Mouse (Mus musculus): ENCODE data around the gene Cstf1. TPM values are rescaled to one million over a fixed set of nuclear protein-coding genes. Genes with fewer than 3 reads are reported as not detected.

Gene Cstf1
- polyA plus RNA-seq, 1 experiment from 2014 or later = 24.5 TPM

DNA sequence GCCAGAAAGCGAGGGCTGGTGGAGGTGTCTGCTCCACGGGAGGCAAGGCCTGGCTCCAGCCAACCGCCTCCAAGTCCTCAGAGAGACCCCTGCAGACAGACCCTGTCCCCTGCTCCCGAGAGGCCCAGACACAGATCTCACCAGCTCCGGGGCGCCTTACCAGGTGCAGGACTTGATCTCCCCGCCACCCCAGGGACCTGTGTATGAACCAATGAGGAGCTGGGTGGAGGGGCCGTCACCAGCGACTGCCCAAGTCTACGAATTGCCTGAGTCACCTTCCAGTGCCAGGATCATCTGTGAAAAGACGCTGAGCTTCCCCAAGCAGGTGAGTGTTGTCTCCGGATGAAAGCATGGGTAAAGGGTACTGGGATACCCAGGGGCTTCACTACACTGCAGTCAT lies 45.7 kb downstream of the Cstf1 start:
- Histone ChIP-seq H3K27me3 (ENCODE audit: control insufficient read depth, insufficient read depth, low read length) (no peaks in the 10 kb centered on the region), H3K4me1 (ENCODE audit: control insufficient read depth, insufficient read depth, low read length) (0 out of 2 replicates have a peak, but pooled peaks cover 3% of the 10 kb centered on the region), H3K4me2 (ENCODE audit: low read depth, low read length) (no peak overlapping the region), H3K9ac (replicated peaks; ENCODE audit: low read depth, low read length) (no peak overlapping the region), H3K36me3 (ENCODE audit: control insufficient read depth, insufficient read depth, low read length) (no peaks in the 10 kb centered on the region), H3K9me3 (ENCODE audit: control insufficient read depth, low read length) (no peaks in the 10 kb centered on the region), H3K4me3 (ENCODE audit: low read depth, low read length) (no peak overlapping the region), H3K27ac (ENCODE audit: low read depth, low read length) (no peak overlapping the region)
- 65% methylated on average over 12 of the region's 12 CpGs for WGBS
- ATAC-seq (ENCODE audit: low read depth) = no peak

DNA sequence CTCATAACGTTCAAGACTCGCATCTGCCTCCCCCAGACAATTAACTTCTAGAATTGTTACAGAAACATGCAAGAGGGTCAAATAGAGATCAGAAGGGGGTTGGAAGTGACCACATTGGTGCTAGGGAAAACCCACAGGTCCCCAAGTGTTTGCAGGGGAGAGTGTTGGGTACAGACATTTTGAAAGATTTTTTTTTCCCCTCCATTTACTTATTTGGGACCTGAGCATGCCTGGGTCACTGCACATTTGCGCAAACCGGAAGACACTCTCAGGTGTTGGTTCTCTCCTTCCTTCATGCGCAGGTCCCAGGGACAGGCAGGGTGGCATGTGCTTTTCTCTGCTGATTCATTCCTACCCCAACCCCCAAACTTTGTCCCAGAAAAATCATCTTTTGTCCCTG lies 46.4 kb downstream of the Cstf1 start:
- Histone ChIP-seq H3K4me2 (ENCODE audit: low read depth, low read length) (no peak overlapping the region), H3K9ac (replicated peaks; ENCODE audit: low read depth, low read length) (no peak overlapping the region), H3K4me1 (ENCODE audit: control insufficient read depth, insufficient read depth, low read length) (0 out of 2 replicates have a peak, but pooled peaks cover 3% of the 10 kb centered on the region), H3K27me3 (ENCODE audit: control insufficient read depth, insufficient read depth, low read length) (no peaks in the 10 kb centered on the region), H3K36me3 (ENCODE audit: control insufficient read depth, insufficient read depth, low read length) (no peaks in the 10 kb centered on the region), H3K27ac (ENCODE audit: low read depth, low read length) (no peak overlapping the region), H3K9me3 (ENCODE audit: control insufficient read depth, low read length) (no peaks in the 10 kb centered on the region), H3K4me3 (ENCODE audit: low read depth, low read length) (no peak overlapping the region)
- ATAC-seq (ENCODE audit: low read depth) = no peak
- 87% methylated on average over 5 of the region's 5 CpGs for WGBS

DNA sequence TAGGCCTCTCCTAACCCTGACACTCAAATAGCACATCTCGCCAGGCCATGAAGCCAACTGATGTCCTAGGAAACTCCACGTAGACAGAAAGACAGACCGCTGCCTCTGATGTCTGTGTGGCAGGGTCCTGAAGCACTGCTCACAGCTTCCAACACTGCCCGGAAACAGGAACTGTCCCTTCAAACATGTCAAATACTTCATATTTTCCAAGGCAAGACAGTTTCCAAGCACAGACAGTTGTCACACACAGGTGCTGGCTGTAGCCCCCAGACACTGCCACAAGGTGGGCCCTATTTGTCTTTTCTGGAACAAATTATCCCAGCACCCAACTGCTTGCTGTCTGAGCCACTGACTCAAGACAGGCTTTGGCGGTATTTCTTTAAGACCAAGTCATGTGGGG lies 47.7 kb downstream of the Cstf1 start:
- Histone ChIP-seq H3K9ac (replicated peaks; ENCODE audit: low read depth, low read length) (no peak overlapping the region), H3K4me3 (ENCODE audit: low read depth, low read length) (no peak overlapping the region), H3K9me3 (ENCODE audit: control insufficient read depth, low read length) (no peaks in the 10 kb centered on the region), H3K4me2 (ENCODE audit: low read depth, low read length) (no peak overlapping the region), H3K4me1 (ENCODE audit: control insufficient read depth, insufficient read depth, low read length) (no peaks in the 10 kb centered on the region), H3K27ac (ENCODE audit: low read depth, low read length) (no peak overlapping the region), H3K36me3 (ENCODE audit: control insufficient read depth, insufficient read depth, low read length) (no peaks in the 10 kb centered on the region), H3K27me3 (ENCODE audit: control insufficient read depth, insufficient read depth, low read length) (no peaks in the 10 kb centered on the region)
- no peak for ATAC-seq (ENCODE audit: low read depth)
- WGBS = 90% methylated on average over 5 of the region's 5 CpGs

DNA sequence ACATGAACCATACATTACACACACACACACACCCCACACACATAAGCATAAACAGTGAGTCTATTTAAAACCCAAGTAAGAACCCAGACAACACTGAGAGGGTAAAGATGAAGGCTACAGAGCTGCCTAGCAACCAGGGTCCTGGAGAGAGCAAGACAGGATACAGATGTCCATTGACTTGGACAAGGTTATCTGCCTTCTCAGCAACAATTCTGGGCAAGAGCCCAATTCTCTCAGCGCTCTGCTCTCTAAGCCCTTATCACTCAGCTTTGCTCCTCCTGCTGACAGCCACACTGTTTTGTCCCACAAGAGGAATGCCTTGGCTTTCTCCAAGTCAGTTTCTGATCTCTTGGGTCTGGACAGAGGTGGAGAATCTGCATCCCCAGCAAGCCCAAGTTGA lies 60.1 kb downstream of the Cstf1 start:
- Histone ChIP-seq H3K9ac (replicated peaks; ENCODE audit: low read depth, low read length) (no peak overlapping the region), H3K9me3 (ENCODE audit: control insufficient read depth, low read length) (no peaks in the 10 kb centered on the region), H3K27ac (ENCODE audit: low read depth, low read length) (no peak overlapping the region), H3K27me3 (ENCODE audit: control insufficient read depth, insufficient read depth, low read length) (no peaks in the 10 kb centered on the region), H3K4me3 (ENCODE audit: low read depth, low read length) (no peak overlapping the region), H3K36me3 (ENCODE audit: control insufficient read depth, insufficient read depth, low read length) (no peaks in the 10 kb centered on the region), H3K4me1 (ENCODE audit: control insufficient read depth, insufficient read depth, low read length) (no peaks in the 10 kb centered on the region), H3K4me2 (ENCODE audit: low read depth, low read length) (no peak overlapping the region)
- no peak for ATAC-seq (ENCODE audit: low read depth)
- 92% methylated on average over 1 of the region's 1 CpGs for WGBS

Other genes starting within 250 kb of the Cstf1 start
- 0.12 TPM in 1 of 2 replicates, not detected in the other for gene Mc3r, start 122.2 kb upstream of the Cstf1 start, polyA plus RNA-seq (2014; fragmentation: Nextera tagmentation; extraction: Ambion mirVana)
- 15.2 and 23.5 TPM in 2 replicates for gene Fam210b, start 25.1 kb upstream of the Cstf1 start, polyA plus RNA-seq (2014; fragmentation: Nextera tagmentation; extraction: Ambion mirVana)
- 8.4 and 11.9 TPM in 2 replicates for gene Aurka, start 146 bp upstream of the Cstf1 start, polyA plus RNA-seq (2014; fragmentation: Nextera tagmentation; extraction: Ambion mirVana)
- gene Cass4, start 23.1 kb downstream of the Cstf1 start, polyA plus RNA-seq (2014; fragmentation: Nextera tagmentation; extraction: Ambion mirVana) = 0.16 and 0.36 TPM in 2 replicates
- gene Rtf2, start 69.9 kb downstream of the Cstf1 start, polyA plus RNA-seq (2014; fragmentation: Nextera tagmentation; extraction: Ambion mirVana) = 94.9 and 102 TPM in 2 replicates
- 0.80 and 1.2 TPM in 2 replicates for gene Gcnt7, start 87.9 kb downstream of the Cstf1 start, polyA plus RNA-seq (2014; fragmentation: Nextera tagmentation; extraction: Ambion mirVana)
- 0.82 TPM in 1 of 2 replicates, not detected in the other for gene Fam209, start 101.8 kb downstream of the Cstf1 start, polyA plus RNA-seq (2014; fragmentation: Nextera tagmentation; extraction: Ambion mirVana)
- gene Tfap2c, start 178.9 kb downstream of the Cstf1 start, polyA plus RNA-seq (2014; fragmentation: Nextera tagmentation; extraction: Ambion mirVana) = 0.09 and 0.18 TPM in 2 replicates